Mouse (Mus musculus) intestine, embryonic 16.5 days (tissue): ENCODE results near the gene Slc39a7. TPM values are rescaled to one million over a fixed set of nuclear protein-coding genes. Genes with fewer than 3 reads are reported as not detected.

Source experiments
- ATAC-seq: fragments of 200-750 bp; cut with Nextera tagmentation; 2 replicates; pipeline ENCODE4 v1.8.0; 2017; ENCODE audit warnings: moderate TSS enrichment, moderate library complexity
- H3K27ac ChIP-seq: fragments of 300-500 bp; sonication (generic); 2 replicates; pipeline ENCODE4 v1.5.1; 2014; ENCODE audit warnings: mild to moderate bottlenecking, low read length
- H3K27me3 ChIP-seq: fragments of 300-500 bp; sonication (generic); replicated peaks from 2 replicates; pipeline ENCODE4 v1.6.1; 2014; ENCODE audit warnings: low read length, control low read depth, mixed read lengths; ENCODE audit not compliant: control insufficient read depth, insufficient read depth
- H3K36me3 ChIP-seq: fragments of 300-500 bp; sonication (generic); 2 replicates; pipeline ENCODE4 v1.6.1; 2014; ENCODE audit warnings: low read length, control low read depth; ENCODE audit not compliant: control insufficient read depth, insufficient read depth
- H3K4me1 ChIP-seq: fragments of 300-500 bp; sonication (generic); 2 replicates; pipeline ENCODE4 v1.6.1; 2014; ENCODE audit warnings: low read length, control low read depth, mixed read lengths; ENCODE audit not compliant: control insufficient read depth, insufficient read depth
- H3K4me2 ChIP-seq: fragments of 300-500 bp; sonication (generic); 2 replicates; pipeline ENCODE4 v1.6.1; 2014; ENCODE audit warnings: low read depth, low read length, control low read depth
- H3K4me3 ChIP-seq: fragments of 300-500 bp; sonication (generic); 2 replicates; pipeline ENCODE4 v1.5.1; 2014; ENCODE audit warnings: mild to moderate bottlenecking, low read length
- H3K9ac ChIP-seq: fragments of 300-500 bp; sonication (generic); 2 replicates; pipeline ENCODE4 v1.6.1; 2014; ENCODE audit warnings: low read depth, low read length
- H3K9me3 ChIP-seq: fragments of 300-500 bp; sonication (generic); 2 replicates; pipeline ENCODE4 v1.6.1; 2016; ENCODE audit warnings: low read length, control low read depth; ENCODE audit not compliant: control insufficient read depth
- WGBS: fragments of 180-500 bp; shearing (Covaris S2); extraction: QIAGEN DNeasy Blood & Tissue Kit; methylation state at CpG from one replicate; pipeline ENCODE4 v1.1.7; 2014; 5-methylcytosine and 5-hydroxymethylcytosine counted together
- microRNA counts: library from miRNA; unstranded; fragments of <30 nt; microRNA quantifications from one replicate; lab custom pipeline; 2016
- microRNA-seq: library from miRNA; unstranded; fragments of <30 nt; microRNA quantifications from one replicate; pipeline ENCODE4, GENCODE M21; 2016
- polyA plus RNA-seq: library from polyadenylated mRNA; unstranded; fragments of >200 nt; fragmentation: Nextera tagmentation; extraction: Ambion mirVana; gene quantifications from 2 replicates; pipeline ENCODE4 v1.2.1, GENCODE M21; 2015

The Slc39a7 gene
- polyA plus RNA-seq, 1 experiment from 2014 or later: 176 TPM

DNA sequence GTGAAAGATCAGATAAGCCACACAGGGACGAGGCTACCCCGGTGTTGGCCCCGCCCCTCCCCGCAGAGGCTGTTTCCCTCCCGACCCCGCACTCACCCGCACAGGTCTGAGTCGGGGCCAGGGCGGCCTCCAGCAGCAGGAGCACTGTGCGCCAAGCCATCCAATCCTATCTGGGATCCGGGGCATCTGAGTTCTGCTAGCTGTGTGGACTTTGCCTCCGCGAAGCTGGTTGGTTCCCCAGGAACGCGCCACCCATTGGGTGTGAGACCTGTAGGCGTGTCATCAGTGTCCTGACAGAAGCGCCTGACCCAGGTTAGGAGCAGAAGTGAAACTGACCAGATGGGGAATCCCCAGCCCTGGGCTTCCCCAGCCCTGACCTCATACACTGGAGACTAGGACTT, 52.9 kb downstream of the Slc39a7 start:
- 0% methylated on average over 17 of the region's 17 CpGs for WGBS
- no peaks in the 10 kb centered on the region for H3K9me3 ChIP-seq
- H3K4me1 ChIP-seq: peaks cover 15% of the 10 kb centered on the region
- H3K4me3 ChIP-seq: peak overlapping the region; percentile 56
- peak overlapping the region; percentile 74 for H3K4me2 ChIP-seq
- H3K27ac ChIP-seq: peak overlapping the region; percentile 73
- no peaks in the 10 kb centered on the region for H3K36me3 ChIP-seq
- H3K9ac ChIP-seq: peak overlapping the region; percentile 69
- ATAC-seq: peak; percentile 94
- H3K27me3 ChIP-seq: peaks cover 12% of the 10 kb centered on the region

MicroRNAs within 50 kb of the gene (microRNA counts, 519-probe panel; counts per million panel counts)
- microRNA mmu-miR-219 (lab: Ali Mortazavi, UCI): 982 counts per million, percentile 3 among the panel's probes with 10 or more counts

Small RNA genes lying within 50 kb of the gene (microRNA-seq; reads per million reads assigned to microRNA genes)
- gene Mir219a-1: not detected
- gene Mir219c: not detected

Other genes starting within 250 kb of the Slc39a7 start
- 22.4 and 24.5 TPM in 2 replicates for gene Angptl4, start 249.9 kb downstream of the Slc39a7 start, polyA plus RNA-seq
- 22.7 and 23.5 TPM in 2 replicates for gene Kank3, start 221.2 kb downstream of the Slc39a7 start, polyA plus RNA-seq
- gene Rps28, start 207.1 kb downstream of the Slc39a7 start, polyA plus RNA-seq: 838 and 894 TPM in 2 replicates
- 533 and 550 TPM in 2 replicates for gene Ndufa7, start 207.1 kb downstream of the Slc39a7 start, polyA plus RNA-seq
- gene Cd320, start 188.6 kb downstream of the Slc39a7 start, polyA plus RNA-seq: 47.6 and 53.8 TPM in 2 replicates
- not detected in 2 replicates for gene Gm7029, start 157.8 kb downstream of the Slc39a7 start, polyA plus RNA-seq
- 5.9 and 7.0 TPM in 2 replicates for gene Kifc1, start 141.0 kb downstream of the Slc39a7 start, polyA plus RNA-seq
- gene Platr17, start 126.5 kb downstream of the Slc39a7 start, polyA plus RNA-seq: 0.40 TPM in 1 of 2 replicates, not detected in the other
- 37.6 and 41.6 TPM in 2 replicates for gene Daxx, start 122.3 kb downstream of the Slc39a7 start, polyA plus RNA-seq
- 44.5 and 45.8 TPM in 2 replicates for gene Tapbp, start 115.8 kb downstream of the Slc39a7 start, polyA plus RNA-seq
- 12.9 and 15.0 TPM in 2 replicates for gene Zbtb22, start 115.8 kb downstream of the Slc39a7 start, polyA plus RNA-seq
- 24.4 and 25.9 TPM in 2 replicates for gene Rgl2, start 102.1 kb downstream of the Slc39a7 start, polyA plus RNA-seq
- 150 and 167 TPM in 2 replicates for gene Pfdn6, start 91.3 kb downstream of the Slc39a7 start, polyA plus RNA-seq
- gene Wdr46, start 91.0 kb downstream of the Slc39a7 start, polyA plus RNA-seq: 24.3 and 26.1 TPM in 2 replicates
- 12.6 and 15.5 TPM in 2 replicates for gene B3galt4, start 80.2 kb downstream of the Slc39a7 start, polyA plus RNA-seq
- 46.3 and 48.1 TPM in 2 replicates for gene Vps52, start 75.9 kb downstream of the Slc39a7 start, polyA plus RNA-seq
- gene Rps18, start 75.7 kb downstream of the Slc39a7 start, polyA plus RNA-seq: 1,753 and 1,902 TPM in 2 replicates
- 307 and 325 TPM in 2 replicates for gene H2-K1, start 31.3 kb downstream of the Slc39a7 start, polyA plus RNA-seq
- 9.3 and 12.1 TPM in 2 replicates for gene Ring1, start 7.0 kb downstream of the Slc39a7 start, polyA plus RNA-seq
- gene H2-Ke6, start 3.6 kb downstream of the Slc39a7 start, polyA plus RNA-seq: 66.0 and 66.7 TPM in 2 replicates
- 37.6 and 38.4 TPM in 2 replicates for gene Rxrb, start 130 bp upstream of the Slc39a7 start, polyA plus RNA-seq
- gene Col11a2, start 7.8 kb upstream of the Slc39a7 start, polyA plus RNA-seq: 0.20 and 0.45 TPM in 2 replicates
- gene H2-Oa, start 60.7 kb upstream of the Slc39a7 start, polyA plus RNA-seq: 0.62 and 0.95 TPM in 2 replicates
- 13.4 and 15.3 TPM in 2 replicates for gene H2-DMa, start 87.9 kb upstream of the Slc39a7 start, polyA plus RNA-seq
- 72.3 and 73.0 TPM in 2 replicates for gene Brd2, start 91.0 kb upstream of the Slc39a7 start, polyA plus RNA-seq
- 0.87 and 0.99 TPM in 2 replicates for gene H2-DMb2, start 111.6 kb upstream of the Slc39a7 start, polyA plus RNA-seq
- 3.0 and 3.6 TPM in 2 replicates for gene H2-DMb1, start 121.4 kb upstream of the Slc39a7 start, polyA plus RNA-seq
- gene Tap1, start 155.9 kb upstream of the Slc39a7 start, polyA plus RNA-seq: 8.4 and 8.5 TPM in 2 replicates
- 13.4 and 15.3 TPM in 2 replicates for gene Psmb9, start 156.1 kb upstream of the Slc39a7 start, polyA plus RNA-seq
- gene Psmb8, start 166.0 kb upstream of the Slc39a7 start, polyA plus RNA-seq: 20.7 and 23.1 TPM in 2 replicates
- 7.2 and 9.1 TPM in 2 replicates for gene Tap2, start 171.8 kb upstream of the Slc39a7 start, polyA plus RNA-seq
- gene H2-Ob, start 207.2 kb upstream of the Slc39a7 start, polyA plus RNA-seq: 0.15 and 0.21 TPM in 2 replicates
- 28.5 and 30.9 TPM in 2 replicates for gene H2-Ab1, start 226.0 kb upstream of the Slc39a7 start, polyA plus RNA-seq